Mouse (Mus musculus): ENCODE measurements around the gene Olfr767. TPM values are rescaled to one million over a fixed set of nuclear protein-coding genes. Genes with fewer than 3 reads are reported as not detected.

Gene Olfr767
- polyA plus RNA-seq, 1 experiment = not detected

- H3K9me3 ChIP-seq (replicated peaks; ENCODE audit: control insufficient read depth, insufficient read depth, low read length, poor library complexity, severe bottlenecking) = no peaks in the 10 kb centered on the region
- no peak within 1 kb of the TSS for H3K4me3 ChIP-seq (ENCODE audit: low read depth, low read length)
- no peaks in the 10 kb centered on the region for H3K36me3 ChIP-seq (ENCODE audit: control insufficient read depth, insufficient read depth, low read length, poor library complexity, severe bottlenecking)
- TF ChIP-seq POLR2A (IDR thresholded peaks at IDR 0.05; ENCODE audit: insufficient read depth, low read length) (no peak), EP300 (IDR thresholded peaks at IDR 0.05; ENCODE audit: insufficient read depth, low read depth, low read length) (no peak), CTCF (IDR thresholded peaks at IDR 0.05; ENCODE audit: low read depth, low read length) (no peak)
- no peak within 1 kb of the TSS for H3K9ac ChIP-seq (ENCODE audit: low read depth, poor library complexity, severe bottlenecking)
- no peaks in the 10 kb centered on the region for H3K27me3 ChIP-seq (ENCODE audit: control insufficient read depth, insufficient read depth, low read length, poor library complexity, severe bottlenecking)
- H3K27ac ChIP-seq (ENCODE audit: insufficient read depth, low read length) = no peak within 1 kb of the TSS
- H3K4me1 ChIP-seq (ENCODE audit: control insufficient read depth, insufficient read depth, low read length) = no peaks in the 10 kb centered on the region
Measured at GRCm38 (mm10) chr10:129039796-129040195, 42.9 kb downstream of the Olfr767 start, which contains the start of gene Olfr764-ps1. Olfr764-ps1 (minus strand) TSS chr10:129039896.

- no peaks in the 10 kb centered on the region; the same call in 1 of the 2 replicates for H3K27me3 ChIP-seq (ENCODE audit: control insufficient read depth, insufficient read depth, low read length, poor library complexity, severe bottlenecking)
- no peak for TF ChIP-seq EP300 (IDR thresholded peaks at IDR 0.05; ENCODE audit: insufficient read depth, low read depth, low read length)
- no peak for TF ChIP-seq CTCF (IDR thresholded peaks at IDR 0.05; ENCODE audit: low read depth, low read length)
- TF ChIP-seq POLR2A (IDR thresholded peaks at IDR 0.05; ENCODE audit: insufficient read depth, low read length) = no peak
- H3K9ac ChIP-seq (ENCODE audit: low read depth, poor library complexity, severe bottlenecking) = no peak overlapping the region
- H3K27ac ChIP-seq (ENCODE audit: insufficient read depth, low read length) = no peak overlapping the region
- no peak overlapping the region for H3K4me3 ChIP-seq (ENCODE audit: low read depth, low read length)
- H3K36me3 ChIP-seq (ENCODE audit: control insufficient read depth, insufficient read depth, low read length, poor library complexity, severe bottlenecking) = no peaks in the 10 kb centered on the region
- H3K9me3 ChIP-seq (replicated peaks; ENCODE audit: control insufficient read depth, insufficient read depth, low read length, poor library complexity, severe bottlenecking) = no peaks in the 10 kb centered on the region
- H3K4me1 ChIP-seq (ENCODE audit: control insufficient read depth, insufficient read depth, low read length) = no peaks in the 10 kb centered on the region
Measured at GRCm38 (mm10) chr10:129028343-129028742, 54.4 kb downstream of the Olfr767 start.

- no peak for TF ChIP-seq POLR2A (IDR thresholded peaks at IDR 0.05; ENCODE audit: insufficient read depth, low read length)
- peak; percentile 41 for TF ChIP-seq CTCF (IDR thresholded peaks at IDR 0.05; ENCODE audit: low read depth, low read length)
- TF ChIP-seq EP300 (IDR thresholded peaks at IDR 0.05; ENCODE audit: insufficient read depth, low read depth, low read length) = no peak
- no peak overlapping the region for H3K27ac ChIP-seq (ENCODE audit: insufficient read depth, low read length)
- H3K9ac ChIP-seq (ENCODE audit: low read depth, poor library complexity, severe bottlenecking) = no peak overlapping the region
Measured at GRCm38 (mm10) chr10:129026018-129026662, 56.6 kb downstream of the Olfr767 start.

More at GRCm38 (mm10) chr10:129026018-129026662, 56.6 kb downstream of the Olfr767 start:
- Histone ChIP-seq H3K4me3 (ENCODE audit: low read depth, low read length) (no peak overlapping the region), H3K9me3 (replicated peaks; ENCODE audit: control insufficient read depth, insufficient read depth, low read length, poor library complexity, severe bottlenecking) (no peaks in the 10 kb centered on the region; the same call in 1 of the 2 replicates), H3K36me3 (ENCODE audit: control insufficient read depth, insufficient read depth, low read length, poor library complexity, severe bottlenecking) (no peaks in the 10 kb centered on the region), H3K4me1 (ENCODE audit: control insufficient read depth, insufficient read depth, low read length) (no peaks in the 10 kb centered on the region), H3K27me3 (ENCODE audit: control insufficient read depth, insufficient read depth, low read length, poor library complexity, severe bottlenecking) (no peaks in the 10 kb centered on the region)

Other genes starting within 250 kb of the Olfr767 start
- 2.8 and 3.0 TPM in 2 replicates for gene Gdf11, start 191.2 kb downstream of the Olfr767 start, polyA plus RNA-seq (2011; ENCODE audit: insufficient read depth, insufficient read length, low read depth, missing spikeins)
- gene Cd63, start 181.9 kb downstream of the Olfr767 start, polyA plus RNA-seq (2011; ENCODE audit: insufficient read depth, insufficient read length, low read depth, missing spikeins) = 116 and 130 TPM in 2 replicates
- gene Rdh5, start 160.0 kb downstream of the Olfr767 start, polyA plus RNA-seq (2011; ENCODE audit: insufficient read depth, insufficient read length, low read depth, missing spikeins) = 3.5 and 3.9 TPM in 2 replicates
- 36.7 and 44.5 TPM in 2 replicates for gene Bloc1s1, start 158.9 kb downstream of the Olfr767 start, polyA plus RNA-seq (2011; ENCODE audit: insufficient read depth, insufficient read length, low read depth, missing spikeins)
- 1.6 and 3.2 TPM in 2 replicates for gene Itga7, start 149.1 kb downstream of the Olfr767 start, polyA plus RNA-seq (2011; ENCODE audit: insufficient read depth, insufficient read length, low read depth, missing spikeins)
- not detected in 2 replicates for gene Mettl7b, start 121.9 kb downstream of the Olfr767 start, polyA plus RNA-seq (2011; ENCODE audit: insufficient read depth, insufficient read length, low read depth, missing spikeins)
- not detected in 2 replicates for gene Olfr9, start 93.5 kb downstream of the Olfr767 start, polyA plus RNA-seq (2011; ENCODE audit: insufficient read depth, insufficient read length, low read depth, missing spikeins)
- not detected in 2 replicates for gene Olfr763, start 72.1 kb downstream of the Olfr767 start, polyA plus RNA-seq (2011; ENCODE audit: insufficient read depth, insufficient read length, low read depth, missing spikeins)
- not detected in 2 replicates for gene Olfr764-ps1, start 43.0 kb downstream of the Olfr767 start, polyA plus RNA-seq (2011; ENCODE audit: insufficient read depth, insufficient read length, low read depth, missing spikeins)
- not detected in 2 replicates for gene Olfr765, start 32.9 kb downstream of the Olfr767 start, polyA plus RNA-seq (2011; ENCODE audit: insufficient read depth, insufficient read length, low read depth, missing spikeins)
- not detected in 2 replicates for gene Olfr766-ps1, start 13.9 kb downstream of the Olfr767 start, polyA plus RNA-seq (2011; ENCODE audit: insufficient read depth, insufficient read length, low read depth, missing spikeins)
- not detected in 2 replicates for gene Olfr768, start 16.5 kb upstream of the Olfr767 start, polyA plus RNA-seq (2011; ENCODE audit: insufficient read depth, insufficient read length, low read depth, missing spikeins)
- gene Olfr769, start 35.0 kb upstream of the Olfr767 start, polyA plus RNA-seq (2011; ENCODE audit: insufficient read depth, insufficient read length, low read depth, missing spikeins) = not detected in 2 replicates
- gene Olfr770, start 56.1 kb upstream of the Olfr767 start, polyA plus RNA-seq (2011; ENCODE audit: insufficient read depth, insufficient read length, low read depth, missing spikeins) = not detected in 2 replicates
- not detected in 2 replicates for gene Olfr771, start 81.8 kb upstream of the Olfr767 start, polyA plus RNA-seq (2011; ENCODE audit: insufficient read depth, insufficient read length, low read depth, missing spikeins)
- gene Olfr772, start 95.0 kb upstream of the Olfr767 start, polyA plus RNA-seq (2011; ENCODE audit: insufficient read depth, insufficient read length, low read depth, missing spikeins) = not detected in 2 replicates
- not detected in 2 replicates for gene Olfr773, start 104.5 kb upstream of the Olfr767 start, polyA plus RNA-seq (2011; ENCODE audit: insufficient read depth, insufficient read length, low read depth, missing spikeins)
- not detected in 2 replicates for gene Olfr774, start 153.3 kb upstream of the Olfr767 start, polyA plus RNA-seq (2011; ENCODE audit: insufficient read depth, insufficient read length, low read depth, missing spikeins)
- not detected in 2 replicates for gene Olfr775, start 165.5 kb upstream of the Olfr767 start, polyA plus RNA-seq (2011; ENCODE audit: insufficient read depth, insufficient read length, low read depth, missing spikeins)
- not detected in 2 replicates for gene Olfr776, start 176.2 kb upstream of the Olfr767 start, polyA plus RNA-seq (2011; ENCODE audit: insufficient read depth, insufficient read length, low read depth, missing spikeins)
- not detected in 2 replicates for gene Olfr777, start 188.6 kb upstream of the Olfr767 start, polyA plus RNA-seq (2011; ENCODE audit: insufficient read depth, insufficient read length, low read depth, missing spikeins)
- gene Olfr780, start 235.2 kb upstream of the Olfr767 start, polyA plus RNA-seq (2011; ENCODE audit: insufficient read depth, insufficient read length, low read depth, missing spikeins) = not detected in 2 replicates
- not detected in 2 replicates for gene Olfr781, start 245.9 kb upstream of the Olfr767 start, polyA plus RNA-seq (2011; ENCODE audit: insufficient read depth, insufficient read length, low read depth, missing spikeins)

All from ES-Bruce4 (cell line).